Mouse (Mus musculus) myocyte (in vitro differentiated cells): ENCODE data around the gene Mad1l1.

ENCODE experiments used
- MAX ChIP-seq: IDR thresholded peaks from one replicate; pipeline ENCODE4 v1.6.1; 2011; ENCODE audit warnings: low read depth, mild to moderate bottlenecking, control low read depth
- MYOD1 ChIP-seq, 3 experiments: IDR thresholded peaks; one replicate each; pipeline ENCODE4 v1.6.1; 2011; ENCODE audit warnings: control low read depth in 2 of 3, low read depth in 2 of 3, mild to moderate bottlenecking in 2 of 3, moderate library complexity in 1 of 3; ENCODE audit not compliant: insufficient read length in 2 of 3, control insufficient read depth in 1 of 3
- POLR2A ChIP-seq: IDR thresholded peaks from one replicate; pipeline ENCODE4 v1.6.1; 2011; ENCODE audit warnings: low read depth, mild to moderate bottlenecking, control low read depth, moderate library complexity; ENCODE audit not compliant: insufficient read length
- POLR2AphosphoS2 ChIP-seq: IDR thresholded peaks from one replicate; pipeline ENCODE4 v1.6.1; 2011; ENCODE audit warnings: low read depth, control low read depth; ENCODE audit not compliant: insufficient read length
- TCF12 ChIP-seq: IDR thresholded peaks from one replicate; pipeline ENCODE4 v1.6.1; 2011; ENCODE audit warnings: mild to moderate bottlenecking, control low read depth; ENCODE audit not compliant: poor library complexity, insufficient read depth, severe bottlenecking
- USF1 ChIP-seq: IDR thresholded peaks from one replicate; pipeline ENCODE4 v1.6.1; 2011; ENCODE audit warnings: low read depth, mild to moderate bottlenecking, control low read depth, moderate library complexity

- TF ChIP-seq MAX, result no peak
- TF ChIP-seq TCF12, result no peak
- no peak for TF ChIP-seq POLR2A
- no peak for TF ChIP-seq POLR2AphosphoS2
- no peak for TF ChIP-seq USF1
- no peak for TF ChIP-seq MYOD1 (IDR thresholded peaks at IDR 0.05; ENCODE audit: control insufficient read depth in 1 of 3, insufficient read length in 2 of 3, low read depth in 2 of 3)
Observed at GRCm38 (mm10) chr5:140183387-140183786, 138.0 kb downstream of the Mad1l1 start.
